Mouse (Mus musculus) G1E (cell line): ENCODE data around the gene Deup1.

ENCODE experiments used
- CTCF ChIP-seq: IDR thresholded peaks from 2 replicates; pipeline ENCODE4 v1.5.1; 2012; ENCODE audit warnings: low read depth, low read length, inconsistent platforms, mixed read lengths
- GATA2 ChIP-seq: IDR thresholded peaks from 2 replicates; pipeline ENCODE4 v1.6.1; 2012; ENCODE audit warnings: low read depth, low read length, inconsistent platforms, borderline replicate concordance
- POLR2AphosphoS5 ChIP-seq: IDR thresholded peaks from 2 replicates; pipeline ENCODE4 v1.6.1; 2012; ENCODE audit warnings: low read depth, low read length, inconsistent platforms; ENCODE audit not compliant: insufficient replicate concordance

GRCm38 (mm10) chr9:15596598-15596997, 31.1 kb downstream of the Deup1 start:
- TF ChIP-seq CTCF (no peak), POLR2AphosphoS5 (no peak), GATA2 (no peak)
